Mouse (Mus musculus): ENCODE measurements around the gene Atg4b. TPM values are rescaled to one million over a fixed set of nuclear protein-coding genes. Genes with fewer than 3 reads are reported as not detected.
"Not testable (repeated sequence)": the region's sequence is repeated elsewhere in the genome, so short reads cannot be mapped to it uniquely, and the experiment has no call there.

The Atg4b gene
- polyA plus RNA-seq, 1 experiment from 2014 or later = 81.2 TPM

DNA sequence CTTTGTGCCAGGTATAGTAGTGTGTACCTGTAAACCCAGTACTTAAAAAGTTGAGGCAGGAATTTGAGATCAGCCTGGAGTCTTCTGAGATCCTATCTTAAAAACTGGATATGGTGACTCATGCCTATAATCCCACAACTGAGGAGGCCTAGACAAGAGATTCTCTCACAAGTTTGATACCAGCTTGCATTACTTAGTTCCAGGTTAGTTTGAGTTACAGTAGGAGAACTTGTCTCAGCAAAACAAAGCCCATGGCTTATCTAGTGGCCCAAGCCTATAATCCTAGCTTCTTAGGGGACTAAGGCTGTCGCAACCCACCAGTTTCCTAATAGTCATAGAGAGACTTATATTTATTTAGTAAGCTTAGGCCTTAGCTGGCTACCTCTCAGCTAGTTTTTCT lies 8.8 kb downstream of the Atg4b start:
- H3K4me3 ChIP-seq (replicated peaks) = no peak overlapping the region
- H3K9ac ChIP-seq = no peak overlapping the region
- H3K27ac ChIP-seq = no peak overlapping the region
- no peaks in the 10 kb centered on the region for H3K27me3 ChIP-seq (replicated peaks)
- no peaks in the 10 kb centered on the region for H3K36me3 ChIP-seq
- H3K4me1 ChIP-seq = peaks cover 4% of the 10 kb centered on the region
- no peaks in the 10 kb centered on the region for H3K9me3 ChIP-seq
- 91% methylated on average over 1 of the region's 1 CpGs for WGBS
- H3K4me2 ChIP-seq = no peak overlapping the region
- no peak for ATAC-seq (ENCODE audit: insufficient read depth, low FRiP score, low read depth)

DNA sequence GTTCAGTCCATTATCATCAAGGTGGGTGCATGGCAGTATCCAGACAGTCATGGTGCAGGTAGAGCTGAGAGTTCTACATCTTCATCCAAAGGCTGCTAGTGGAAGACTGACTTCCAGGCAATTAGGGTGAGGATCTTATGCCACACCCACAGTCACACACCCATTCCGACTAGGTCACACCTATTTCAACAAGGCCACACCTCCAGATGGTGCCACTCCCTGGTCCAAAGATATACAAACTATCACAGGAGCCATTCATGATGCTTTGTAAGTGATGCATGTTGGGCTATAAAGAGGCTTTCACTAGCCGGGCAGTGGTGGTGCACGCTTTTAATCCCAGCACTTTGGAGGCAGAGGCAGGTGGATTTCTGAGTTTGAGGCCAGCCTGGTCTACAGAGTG lies 12.2 kb downstream of the Atg4b start:
- H3K36me3 ChIP-seq; ATAC-seq (ENCODE audit: insufficient read depth, low FRiP score, low read depth): not testable (repeated sequence)

GRCm38 (mm10) chr1:93764871-93765591 lies 13.7 kb downstream of the Atg4b start:
- H3K27ac ChIP-seq = no peak overlapping the region
- WGBS = 87% methylated on average over 9 of the region's 9 CpGs
- H3K9ac ChIP-seq = no peak overlapping the region
- H3K9me3 ChIP-seq = no peaks in the 10 kb centered on the region
- no peak overlapping the region for H3K4me3 ChIP-seq (replicated peaks)
- H3K27me3 ChIP-seq (replicated peaks) = no peaks in the 10 kb centered on the region
- 0 out of 2 replicates have a peak, but pooled peaks cover 6% of the 10 kb centered on the region for H3K36me3 ChIP-seq
- H3K4me1 ChIP-seq = no peaks in the 10 kb centered on the region
- no peak for ATAC-seq (ENCODE audit: insufficient read depth, low FRiP score, low read depth)
- H3K4me2 ChIP-seq = no peak overlapping the region

More for the DNA sequence above, 12.2 kb downstream of the Atg4b start:
- WGBS = 82% methylated on average over 3 of the region's 3 CpGs
- H3K27ac ChIP-seq; H3K4me1 ChIP-seq; H3K9ac ChIP-seq; H3K4me2 ChIP-seq; H3K27me3 ChIP-seq (replicated peaks); H3K4me3 ChIP-seq (replicated peaks); H3K9me3 ChIP-seq: not testable (repeated sequence)

GRCm38 (mm10) chr1:93767600-93767999 lies 16.3 kb downstream of the Atg4b start:
- Histone ChIP-seq H3K27me3 (replicated peaks) (no peaks in the 10 kb centered on the region), H3K9me3 (no peaks in the 10 kb centered on the region), H3K9ac (no peak overlapping the region), H3K27ac (no peak overlapping the region), H3K4me3 (replicated peaks) (no peak overlapping the region), H3K4me2 (no peak overlapping the region), H3K36me3 (0 out of 2 replicates have a peak, but pooled peaks cover 9% of the 10 kb centered on the region), H3K4me1 (no peaks in the 10 kb centered on the region)
- no peak for ATAC-seq (ENCODE audit: insufficient read depth, low FRiP score, low read depth)
- 96% methylated on average over 6 of the region's 6 CpGs for WGBS

- no peak for ATAC-seq (ENCODE audit: insufficient read depth, low FRiP score, low read depth)
- Histone ChIP-seq H3K9me3 (no peaks in the 10 kb centered on the region), H3K27ac (no peak overlapping the region), H3K4me2 (no peak overlapping the region), H3K9ac (no peak overlapping the region), H3K4me3 (replicated peaks) (no peak overlapping the region), H3K27me3 (replicated peaks) (no peaks in the 10 kb centered on the region), H3K36me3 (0 out of 2 replicates have a peak, but pooled peaks cover 14% of the 10 kb centered on the region), H3K4me1 (no peaks in the 10 kb centered on the region)
- 93% methylated on average over 3 of the region's 3 CpGs for WGBS
These were observed 18.6 kb downstream of the Atg4b start for GRCm38 (mm10) chr1:93769901-93770300.

- H3K9me3 ChIP-seq = no peaks in the 10 kb centered on the region
- H3K4me2 ChIP-seq = no peak overlapping the region
- 92% methylated on average over 5 of the region's 5 CpGs for WGBS
- H3K4me3 ChIP-seq (replicated peaks) = no peak overlapping the region
- no peak overlapping the region for H3K27ac ChIP-seq
- H3K27me3 ChIP-seq (replicated peaks) = no peaks in the 10 kb centered on the region
- peaks cover 51% of the 10 kb centered on the region for H3K36me3 ChIP-seq
- ATAC-seq (ENCODE audit: insufficient read depth, low FRiP score, low read depth) = no peak
- H3K9ac ChIP-seq = no peak overlapping the region
- H3K4me1 ChIP-seq = no peaks in the 10 kb centered on the region
These were observed 25.4 kb downstream of the Atg4b start for GRCm38 (mm10) chr1:93776686-93777085.

- WGBS = 87% methylated on average over 2 of the region's 2 CpGs
- ATAC-seq (ENCODE audit: insufficient read depth, low FRiP score, low read depth) = no peak
- Histone ChIP-seq H3K36me3 (peaks cover 61% of the 10 kb centered on the region), H3K4me2 (no peak overlapping the region), H3K4me1 (no peaks in the 10 kb centered on the region), H3K27me3 (replicated peaks) (no peaks in the 10 kb centered on the region), H3K9ac (no peak overlapping the region), H3K27ac (no peak overlapping the region), H3K4me3 (replicated peaks) (no peak overlapping the region), H3K9me3 (no peaks in the 10 kb centered on the region)
These were observed 35.6 kb downstream of the Atg4b start for GRCm38 (mm10) chr1:93786912-93787311.

DNA sequence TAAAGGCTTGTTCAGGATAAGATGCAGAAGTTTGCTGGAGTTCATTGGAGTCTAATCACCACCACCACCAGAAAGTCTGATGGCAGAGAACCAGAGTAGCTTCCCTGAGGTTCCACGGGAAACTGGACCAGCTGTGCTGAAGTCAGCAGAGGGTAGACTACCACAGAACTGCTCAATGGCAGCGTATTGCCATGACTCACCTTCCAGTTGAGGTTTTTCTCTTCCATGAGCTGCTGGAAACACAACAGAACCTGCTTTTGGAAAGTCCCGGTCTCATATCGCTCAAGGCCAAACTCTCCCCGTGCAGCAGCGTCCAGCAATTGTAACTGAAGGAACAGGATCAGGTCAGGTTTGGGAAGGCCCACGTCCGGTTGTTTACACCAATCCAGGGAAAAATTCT lies 43.2 kb downstream of the Atg4b start:
- no peak for ATAC-seq (ENCODE audit: insufficient read depth, low FRiP score, low read depth)
- no peak overlapping the region for H3K4me2 ChIP-seq
- H3K9ac ChIP-seq = no peak overlapping the region
- no peaks in the 10 kb centered on the region for H3K4me1 ChIP-seq
- H3K4me3 ChIP-seq (replicated peaks) = no peak overlapping the region
- H3K9me3 ChIP-seq = no peaks in the 10 kb centered on the region
- no peak overlapping the region for H3K27ac ChIP-seq
- no peaks in the 10 kb centered on the region for H3K27me3 ChIP-seq (replicated peaks)
- peaks cover 52% of the 10 kb centered on the region for H3K36me3 ChIP-seq
- 92% methylated on average over 8 of the region's 8 CpGs for WGBS

DNA sequence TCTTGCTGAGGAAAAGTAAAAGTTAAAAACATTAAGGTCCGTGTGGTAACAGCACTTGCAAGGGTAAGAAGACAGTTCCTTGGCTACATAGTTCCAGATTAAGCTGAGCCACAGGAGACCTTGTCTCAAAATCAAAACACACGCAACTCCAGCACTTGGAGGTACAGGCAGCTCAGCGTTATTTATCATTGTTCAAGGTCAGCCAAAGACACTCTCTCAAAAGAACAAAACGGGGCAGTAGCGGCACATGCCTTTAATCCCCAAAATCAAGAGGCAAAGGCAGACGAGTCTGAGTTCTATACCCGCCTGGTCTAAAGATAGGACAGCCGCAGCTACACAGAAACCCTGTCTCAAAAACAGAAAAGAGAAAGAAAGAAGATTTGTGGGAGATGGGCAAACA lies 44.6 kb downstream of the Atg4b start:
- Histone ChIP-seq H3K4me3 (replicated peaks) (no peak overlapping the region), H3K9me3 (no peaks in the 10 kb centered on the region), H3K27me3 (replicated peaks) (no peaks in the 10 kb centered on the region), H3K4me1 (no peaks in the 10 kb centered on the region), H3K27ac (no peak overlapping the region), H3K36me3 (peaks cover 51% of the 10 kb centered on the region), H3K4me2 (no peak overlapping the region), H3K9ac (no peak overlapping the region)
- ATAC-seq (ENCODE audit: insufficient read depth, low FRiP score, low read depth) = no peak
- WGBS = 78% methylated on average over 8 of the region's 8 CpGs

- Histone ChIP-seq H3K27me3 (replicated peaks) (no peaks in the 10 kb centered on the region), H3K4me3 (replicated peaks) (peak overlapping the region; percentile 71), H3K4me1 (peaks cover 28% of the 10 kb centered on the region), H3K36me3 (peaks cover 15% of the 10 kb centered on the region), H3K4me2 (peak overlapping the region; percentile 84), H3K27ac (peak overlapping the region; percentile 86; the same call in 1 of the 2 replicates), H3K9me3 (no peaks in the 10 kb centered on the region), H3K9ac (peak overlapping the region; percentile 65; the same call in 1 of the 2 replicates)
- no peak for ATAC-seq (ENCODE audit: insufficient read depth, low FRiP score, low read depth)
- WGBS = 69% methylated on average over 21 of the region's 21 CpGs
These were observed 49.6 kb downstream of the Atg4b start for GRCm38 (mm10) chr1:93800670-93801503.

- H3K27ac ChIP-seq = peak within 1 kb of the TSS; percentile 86
- peaks cover 28% of the 10 kb centered on the region for H3K4me1 ChIP-seq
- peak within 1 kb of the TSS; percentile 84 for H3K4me2 ChIP-seq
- under 1% methylated on average over 42 of the region's 42 CpGs for WGBS
- peak within 1 kb of the TSS; percentile 71 for H3K4me3 ChIP-seq (replicated peaks)
- H3K36me3 ChIP-seq = peaks cover 20% of the 10 kb centered on the region
- no peaks in the 10 kb centered on the region for H3K9me3 ChIP-seq
- peak; percentile 63 for ATAC-seq (ENCODE audit: insufficient read depth, low FRiP score, low read depth)
- peak within 1 kb of the TSS; percentile 65; the same call in 1 of the 2 replicates for H3K9ac ChIP-seq
- H3K27me3 ChIP-seq (replicated peaks) = no peaks in the 10 kb centered on the region
These were observed 50.5 kb downstream of the Atg4b start, which contains the start of gene Dtymk for GRCm38 (mm10) chr1:93801741-93802238. Gene Dtymk, minus strand, starts transcription at chr1:93801934.

GRCm38 (mm10) chr1:93802771-93803170 lies 51.5 kb downstream of the Atg4b start:
- Histone ChIP-seq H3K27me3 (replicated peaks) (no peaks in the 10 kb centered on the region), H3K4me3 (replicated peaks) (no peak overlapping the region), H3K36me3 (peaks cover 23% of the 10 kb centered on the region), H3K27ac (peak overlapping the region; percentile 86), H3K9me3 (no peaks in the 10 kb centered on the region), H3K4me1 (peaks cover 28% of the 10 kb centered on the region), H3K4me2 (peak overlapping the region; percentile 84), H3K9ac (no peak overlapping the region)
- ATAC-seq (ENCODE audit: insufficient read depth, low FRiP score, low read depth) = no peak
- WGBS = 68% methylated on average over 5 of the region's 5 CpGs
